Mouse (Mus musculus) liver, embryonic 16.5 days (tissue): ENCODE measurements around the gene Csrp1. TPM values are rescaled to one million over a fixed set of nuclear protein-coding genes. Genes with fewer than 3 reads are reported as not detected.

Source experiments
- ATAC-seq: fragments of 200-750 bp; cut with Nextera tagmentation; 2 replicates; pipeline ENCODE4 v1.8.0; 2017; ENCODE audit warnings: low read depth, mild to moderate bottlenecking, moderate number of reproducible peaks, moderate library complexity
- H3K27ac ChIP-seq: fragments of 300-500 bp; sonication (generic); 2 replicates; pipeline ENCODE4 v1.5.1; 2014; ENCODE audit warnings: mild to moderate bottlenecking, low read length
- H3K27me3 ChIP-seq: fragments of 300-500 bp; sonication (generic); 2 replicates; pipeline ENCODE4 v1.6.1; 2014; ENCODE audit warnings: low read depth, low read length, mixed read lengths; ENCODE audit not compliant: control insufficient read depth, insufficient read depth
- H3K36me3 ChIP-seq: fragments of 300-500 bp; sonication (generic); 2 replicates; pipeline ENCODE4 v1.6.1; 2014; ENCODE audit warnings: mild to moderate bottlenecking; ENCODE audit not compliant: control insufficient read depth, insufficient read depth
- H3K4me1 ChIP-seq: fragments of 300-500 bp; sonication (generic); 2 replicates; pipeline ENCODE4 v1.6.1; 2014; ENCODE audit warnings: low read depth, low read length, mixed read lengths; ENCODE audit not compliant: control insufficient read depth
- H3K4me2 ChIP-seq: fragments of 300-500 bp; sonication (generic); 2 replicates; pipeline ENCODE4 v1.6.1; 2014; ENCODE audit warnings: low read depth, low read length, mixed read lengths
- H3K4me3 ChIP-seq: fragments of 300-500 bp; sonication (generic); 2 replicates; pipeline ENCODE4 v1.5.1; 2014; ENCODE audit warnings: low read depth, mild to moderate bottlenecking, low read length
- H3K9ac ChIP-seq: fragments of 300-500 bp; sonication (generic); 2 replicates; pipeline ENCODE4 v1.6.1; 2014; ENCODE audit warnings: low read depth, low read length
- H3K9me3 ChIP-seq: fragments of 300-500 bp; sonication (generic); replicated peaks from 2 replicates; pipeline ENCODE4 v1.6.1; 2016; ENCODE audit warnings: low read length; ENCODE audit not compliant: control insufficient read depth
- WGBS: fragments of 180-500 bp; shearing (Covaris S2); extraction: QIAGEN DNeasy Blood & Tissue Kit; methylation state at CpG from one replicate; pipeline ENCODE4 v1.1.7; 2014; ENCODE audit not compliant: insufficient replicate concordance; 5-methylcytosine and 5-hydroxymethylcytosine counted together
- polyA plus RNA-seq: library from polyadenylated mRNA; unstranded; fragments of >200 nt; fragmentation: Nextera tagmentation; extraction: Ambion mirVana; gene quantifications from 2 replicates; pipeline ENCODE4 v1.2.1, GENCODE M21; 2015

Gene Csrp1
- polyA plus RNA-seq, 1 experiment from 2014 or later: 30.5 TPM

GRCm38 (mm10) chr1:135719486-135719885, 375 bp upstream of the Csrp1 start:
- Histone ChIP-seq H3K9me3 (no peaks in the 10 kb centered on the region), H3K4me3 (no peak overlapping the region), H3K4me2 (peak overlapping the region; percentile 26; the same call in 1 of the 2 replicates), H3K4me1 (peaks cover 11% of the 10 kb centered on the region), H3K9ac (no peak overlapping the region), H3K27ac (no peak overlapping the region), H3K36me3 (no peaks in the 10 kb centered on the region), H3K27me3 (no peaks in the 10 kb centered on the region)
- 15% methylated on average over 9 of the region's 9 CpGs for WGBS
- ATAC-seq: peak; percentile 43

GRCm38 (mm10) chr1:135723016-135723415, 3.2 kb downstream of the Csrp1 start:
- Histone ChIP-seq H3K4me1 (peaks cover 2% of the 10 kb centered on the region; the same call in 1 of the 2 replicates), H3K9ac (no peak overlapping the region), H3K4me2 (no peak overlapping the region), H3K36me3 (no peaks in the 10 kb centered on the region), H3K9me3 (no peaks in the 10 kb centered on the region), H3K4me3 (no peak overlapping the region), H3K27ac (no peak overlapping the region), H3K27me3 (no peaks in the 10 kb centered on the region)
- 57% methylated on average over 1 of the region's 1 CpGs for WGBS
- peak; percentile 58; the same call in 1 of the 2 replicates for ATAC-seq

- H3K9ac ChIP-seq: no peak overlapping the region
- WGBS: 55% methylated on average over 4 of the region's 4 CpGs
- no peaks in the 10 kb centered on the region for H3K36me3 ChIP-seq
These were observed 4.3 kb downstream of the Csrp1 start for GRCm38 (mm10) chr1:135724134-135724533.

GRCm38 (mm10) chr1:135725324-135725723, 5.5 kb downstream of the Csrp1 start:
- WGBS: 50% methylated on average over 6 of the region's 6 CpGs
- H3K27me3 ChIP-seq: no peaks in the 10 kb centered on the region
- no peak for ATAC-seq
- no peak overlapping the region for H3K27ac ChIP-seq
- H3K4me1 ChIP-seq: peaks cover 13% of the 10 kb centered on the region
- H3K36me3 ChIP-seq: no peaks in the 10 kb centered on the region
- no peak overlapping the region for H3K4me2 ChIP-seq
- H3K9me3 ChIP-seq: no peaks in the 10 kb centered on the region
- no peak overlapping the region for H3K4me3 ChIP-seq
- H3K9ac ChIP-seq: no peak overlapping the region

More at GRCm38 (mm10) chr1:135724134-135724533, 4.3 kb downstream of the Csrp1 start:
- H3K4me1 ChIP-seq: peaks cover 8% of the 10 kb centered on the region
- H3K4me2 ChIP-seq: no peak overlapping the region
- H3K9me3 ChIP-seq: no peaks in the 10 kb centered on the region
- ATAC-seq: no peak
- no peak overlapping the region for H3K27ac ChIP-seq
- H3K4me3 ChIP-seq: no peak overlapping the region
- H3K27me3 ChIP-seq: no peaks in the 10 kb centered on the region

- no peak overlapping the region for H3K4me3 ChIP-seq
- no peaks in the 10 kb centered on the region for H3K36me3 ChIP-seq
- peaks cover 19% of the 10 kb centered on the region for H3K4me1 ChIP-seq
- H3K4me2 ChIP-seq: no peak overlapping the region
- H3K27me3 ChIP-seq: no peaks in the 10 kb centered on the region
- no peaks in the 10 kb centered on the region for H3K9me3 ChIP-seq
- H3K27ac ChIP-seq: no peak overlapping the region
- WGBS: 56% methylated on average over 7 of the region's 7 CpGs
- no peak overlapping the region for H3K9ac ChIP-seq
- ATAC-seq: no peak
These were observed 6.1 kb downstream of the Csrp1 start for GRCm38 (mm10) chr1:135725936-135726335.

GRCm38 (mm10) chr1:135728631-135729366, 8.9 kb downstream of the Csrp1 start:
- peak overlapping the region; percentile 67 for H3K4me3 ChIP-seq
- no peaks in the 10 kb centered on the region for H3K36me3 ChIP-seq
- H3K4me1 ChIP-seq: peaks cover 28% of the 10 kb centered on the region
- H3K4me2 ChIP-seq: peak overlapping the region; percentile 71
- WGBS: under 1% methylated on average over 35 of the region's 35 CpGs
- H3K27ac ChIP-seq: peak overlapping the region; percentile 62
- no peaks in the 10 kb centered on the region for H3K9me3 ChIP-seq
- no peaks in the 10 kb centered on the region for H3K27me3 ChIP-seq
- ATAC-seq: peak; percentile 93
- peak overlapping the region; percentile 62 for H3K9ac ChIP-seq

- ATAC-seq: peak; percentile 36
- peak overlapping the region; percentile 58 for H3K27ac ChIP-seq
- H3K4me2 ChIP-seq: peak overlapping the region; percentile 71
- 0% methylated on average over 11 of the region's 11 CpGs for WGBS
- H3K4me1 ChIP-seq: peaks cover 29% of the 10 kb centered on the region
- H3K9ac ChIP-seq: peak overlapping the region; percentile 62
- H3K27me3 ChIP-seq: no peaks in the 10 kb centered on the region
- peak overlapping the region; percentile 67 for H3K4me3 ChIP-seq
- no peaks in the 10 kb centered on the region for H3K36me3 ChIP-seq
- no peaks in the 10 kb centered on the region for H3K9me3 ChIP-seq
These were observed 9.5 kb downstream of the Csrp1 start for GRCm38 (mm10) chr1:135729367-135729713.

- H3K4me3 ChIP-seq: peak overlapping the region; percentile 67
- H3K9me3 ChIP-seq: no peaks in the 10 kb centered on the region
- peaks cover 30% of the 10 kb centered on the region for H3K4me1 ChIP-seq
- no peaks in the 10 kb centered on the region for H3K36me3 ChIP-seq
- H3K9ac ChIP-seq: peak overlapping the region; percentile 62
- H3K4me2 ChIP-seq: peak overlapping the region; percentile 71
- WGBS: 21% methylated on average over 4 of the region's 4 CpGs
- no peaks in the 10 kb centered on the region for H3K27me3 ChIP-seq
- no peak for ATAC-seq
- H3K27ac ChIP-seq: peak overlapping the region; percentile 58; the same call in 1 of the 2 replicates
These were observed 10.0 kb downstream of the Csrp1 start for GRCm38 (mm10) chr1:135729821-135730220.

- H3K4me2 ChIP-seq: peak overlapping the region; percentile 71
- H3K4me1 ChIP-seq: peaks cover 34% of the 10 kb centered on the region
- WGBS: 18% methylated on average over 3 of the region's 3 CpGs
- ATAC-seq: no peak
- H3K27me3 ChIP-seq: no peaks in the 10 kb centered on the region
- peak overlapping the region; percentile 67 for H3K4me3 ChIP-seq
- H3K36me3 ChIP-seq: no peaks in the 10 kb centered on the region
- H3K9me3 ChIP-seq: no peaks in the 10 kb centered on the region
- H3K27ac ChIP-seq: no peak overlapping the region
- H3K9ac ChIP-seq: peak overlapping the region; percentile 29
These were observed 10.4 kb downstream of the Csrp1 start for GRCm38 (mm10) chr1:135730296-135730695.
